Comparison of ENCODE assay signal across 9 mouse cellular contexts in genomic region chr2:33316063-33316405, GRCm38 (mm10). TPM values are rescaled to one million over a fixed set of nuclear protein-coding genes. Genes with fewer than 3 reads are reported as not detected.
DNase-seq lines count a peak whose midpoint lies in the region; ATAC-seq lines count a peak whose summit lies in the region.
"Had no signal": no experiment of that assay in that cellular context is flagged by ENCODE, and none has a peak within 500 bp of the region (broad histone marks: within the 10 kb centered on the region; RNA-seq: fewer than 3 reads in every experiment).

No protein-coding gene starts in this region.

- intact Hi-C loops in heart, postnatal 10 days (cut with DNase I), result loop anchor here (2.0 to 5.0 kb wide), 4 partner anchors 33 to 97 kb away; no protein-coding TSS in a partner anchor

- DNase-seq in heart, postnatal 10 days, result no peak
- DNase-seq in neural tube, embryonic 10.5 days (ENCODE audit: extremely low spot score, low spot score), result no peak
- no peak for DNase-seq in spleen, postnatal 14 days (ENCODE audit: low spot score in 2 of 2)
- no peak for DNase-seq in spleen, adult 18-20 months

- peaks cover 62% of the 10 kb centered on the region for H3K4me1 ChIP-seq in heart, embryonic 12.5 days (replicated peaks)
- H3K4me1 ChIP-seq in neural tube, embryonic 13.5 days (replicated peaks), result peaks cover 29% of the 10 kb centered on the region
- H3K4me1 ChIP-seq in limb, embryonic 12.5 days (replicated peaks), result peaks cover 42% of the 10 kb centered on the region

- ATAC-seq in heart, embryonic 12.5 days (ENCODE audit: insufficient number of reproducible peaks, low FRiP score), result no peak
- ATAC-seq in neural tube, embryonic 13.5 days (ENCODE audit: low read depth), result no peak
- no peak for ATAC-seq in limb, embryonic 12.5 days (ENCODE audit: insufficient number of reproducible peaks, insufficient read depth, low FRiP score, low TSS enrichment, low read depth)
- no peak for ATAC-seq in megakaryocyte-erythroid progenitor cell, adult 5-6 weeks (replicated peaks; ENCODE audit: low FRiP score, low TSS enrichment, poor library complexity, severe bottlenecking)
- ATAC-seq: CD4-positive, CD25-positive, alpha-beta regulatory T cell, adult 4 months had no signal

- H3K9me3 ChIP-seq in heart, embryonic 12.5 days (replicated peaks), result no peaks in the 10 kb centered on the region
- H3K9me3 ChIP-seq in neural tube, embryonic 13.5 days, result no peaks in the 10 kb centered on the region
- no peaks in the 10 kb centered on the region for H3K9me3 ChIP-seq in limb, embryonic 12.5 days

- H3K4me3 ChIP-seq in heart, embryonic 12.5 days, result no peak overlapping the region
- H3K4me3 ChIP-seq in neural tube, embryonic 13.5 days, result no peak overlapping the region
- H3K4me3 ChIP-seq in limb, embryonic 12.5 days (replicated peaks), result no peak overlapping the region

- no peak overlapping the region; the same call in 1 of the 2 replicates for H3K9ac ChIP-seq in heart, embryonic 12.5 days
- H3K9ac ChIP-seq in neural tube, embryonic 13.5 days, result no peak overlapping the region
- no peak overlapping the region for H3K9ac ChIP-seq in limb, embryonic 12.5 days (replicated peaks)

- no peaks in the 10 kb centered on the region for H3K36me3 ChIP-seq in heart, embryonic 12.5 days
- peaks cover 11% of the 10 kb centered on the region; the same call in 1 of the 2 replicates for H3K36me3 ChIP-seq in neural tube, embryonic 13.5 days
- no peaks in the 10 kb centered on the region for H3K36me3 ChIP-seq in limb, embryonic 12.5 days

- no peaks in the 10 kb centered on the region for H3K27me3 ChIP-seq in heart, embryonic 12.5 days (replicated peaks)
- no peaks in the 10 kb centered on the region for H3K27me3 ChIP-seq in neural tube, embryonic 13.5 days
- no peaks in the 10 kb centered on the region for H3K27me3 ChIP-seq in limb, embryonic 12.5 days

- 82% methylated on average over 1 of the region's 1 CpGs for WGBS in heart, embryonic 12.5 days
- WGBS in neural tube, embryonic 13.5 days, result 84% methylated on average over 1 of the region's 1 CpGs
- WGBS in limb, embryonic 12.5 days, result 87% methylated on average over 1 of the region's 1 CpGs

- peak overlapping the region; percentile 70 for H3K27ac ChIP-seq in heart, embryonic 12.5 days (ENCODE audit: poor library complexity, severe bottlenecking)
- peak overlapping the region; percentile 49 for H3K27ac ChIP-seq in neural tube, embryonic 13.5 days (replicated peaks)
- 0 out of 2 replicates have a peak overlapping the region, but pooled peaks have one; percentile 58 for H3K27ac ChIP-seq in limb, embryonic 12.5 days

- H3K4me2 ChIP-seq in heart, embryonic 12.5 days, result no peak overlapping the region
- no peak overlapping the region for H3K4me2 ChIP-seq in neural tube, embryonic 13.5 days
- H3K4me2 ChIP-seq in limb, embryonic 12.5 days, result no peak overlapping the region

RNA-seq across cellular contexts. Expression of gene Ralgps1, which starts 55.3 kb away (rescaled TPM):
- polyA plus RNA-seq in heart, embryonic 12.5 days (2016; fragmentation: Nextera tagmentation; extraction: Ambion mirVana), result 5.4 and 6.3 TPM in 2 replicates
- 1 to 10 TPM; 6.7 to 9.0 TPM for total RNA-seq in heart, postnatal 10 days (2021)
- polyA plus RNA-seq in neural tube, embryonic 13.5 days (2015; fragmentation: Nextera tagmentation; extraction: Ambion mirVana), result 33.2 and 36.9 TPM in 2 replicates
- 4.8 and 5.2 TPM in 2 replicates for polyA plus RNA-seq in limb, embryonic 12.5 days (2016; fragmentation: Nextera tagmentation; extraction: Ambion mirVana)
- total RNA-seq in megakaryocyte-erythroid progenitor cell, adult 5-6 weeks (2014; fragmentation: Nextera tagmentation), result 1.9 and 3.0 TPM in 2 replicates
- 0.66 and 0.76 TPM in 2 replicates for total RNA-seq in megakaryocyte-erythroid progenitor cell, adult 5-6 weeks (2017)
